In genomic region chr2:158138778-158139177, GRCm38 (mm10) we compare ENCODE assay signal across 17 mouse cellular contexts. TPM values are rescaled to one million over a fixed set of nuclear protein-coding genes. Genes with fewer than 3 reads are reported as not detected.
DNase-seq lines count a peak whose midpoint lies in the region; ATAC-seq lines count a peak whose summit lies in the region.
"Had no signal": no experiment of that assay in that cellular context is flagged by ENCODE, and none has a peak within 500 bp of the region (broad histone marks: within the 10 kb centered on the region; RNA-seq: fewer than 3 reads in every experiment).

No protein-coding gene starts in this region.

- H3K27ac ChIP-seq in heart, embryonic 10.5 days: peak overlapping the region; percentile 93
- peak overlapping the region; percentile 84; the same call in 1 of the 2 replicates for H3K27ac ChIP-seq in limb, embryonic 15.5 days
- H3K27ac ChIP-seq in limb, embryonic 10.5 days: no peak overlapping the region
- peak overlapping the region; percentile 50 for H3K27ac ChIP-seq in brown adipose tissue, adult 24 weeks (replicated peaks; ENCODE audit: low read depth, low read length)
- peak overlapping the region; percentile 92 for H3K27ac ChIP-seq in heart, embryonic 16.5 days (ENCODE audit: low read length)

- H3K27me3 ChIP-seq in heart, embryonic 10.5 days (ENCODE audit: insufficient read depth, poor library complexity, severe bottlenecking): no peaks in the 10 kb centered on the region
- no peaks in the 10 kb centered on the region for H3K27me3 ChIP-seq in limb, embryonic 15.5 days
- peaks cover 7% of the 10 kb centered on the region; the same call in 1 of the 2 replicates for H3K27me3 ChIP-seq in limb, embryonic 10.5 days (ENCODE audit: low read depth, poor library complexity, severe bottlenecking)
- H3K27me3 ChIP-seq in heart, embryonic 16.5 days (ENCODE audit: control insufficient read depth, insufficient read depth, low read length): no peaks in the 10 kb centered on the region
- H3K27me3 ChIP-seq: forebrain, embryonic 15.5 days had no signal

- peaks cover 72% of the 10 kb centered on the region for H3K4me1 ChIP-seq in heart, embryonic 10.5 days
- H3K4me1 ChIP-seq in limb, embryonic 15.5 days: peaks cover 64% of the 10 kb centered on the region
- H3K4me1 ChIP-seq in limb, embryonic 10.5 days: peaks cover 19% of the 10 kb centered on the region
- peaks cover 65% of the 10 kb centered on the region for H3K4me1 ChIP-seq in brown adipose tissue, adult 24 weeks (ENCODE audit: control insufficient read depth, insufficient read depth, insufficient read length, low read length)
- peaks cover 53% of the 10 kb centered on the region for H3K4me1 ChIP-seq in heart, embryonic 16.5 days (ENCODE audit: control insufficient read depth, insufficient read depth, low read length)

- no peak overlapping the region for H3K4me2 ChIP-seq in limb, embryonic 15.5 days
- peak overlapping the region; percentile 45; the same call in 1 of the 2 replicates for H3K4me2 ChIP-seq in heart, embryonic 16.5 days (ENCODE audit: low read depth, low read length)
- H3K4me2 ChIP-seq: forebrain, embryonic 15.5 days; midbrain, embryonic 11.5 days had no signal

- no peak for ATAC-seq in limb, embryonic 15.5 days (ENCODE audit: insufficient number of reproducible peaks, low FRiP score, low TSS enrichment, low read depth)
- ATAC-seq in heart, embryonic 16.5 days (replicated peaks; ENCODE audit: extremely low read depth, insufficient read depth, low FRiP score): no peak
- ATAC-seq: intestine, embryonic 16.5 days had no signal

- no peak overlapping the region for H3K4me3 ChIP-seq in heart, embryonic 10.5 days
- H3K4me3 ChIP-seq in limb, embryonic 15.5 days: no peak overlapping the region
- H3K4me3 ChIP-seq in limb, embryonic 10.5 days: no peak overlapping the region
- H3K4me3 ChIP-seq in brown adipose tissue, adult 24 weeks (ENCODE audit: insufficient read depth, low read depth, low read length): no peak overlapping the region
- no peak overlapping the region for H3K4me3 ChIP-seq in heart, embryonic 16.5 days (ENCODE audit: low read length)
- H3K4me3 ChIP-seq: forebrain, embryonic 15.5 days; left cerebral cortex, adult 2 months had no signal

- H3K9ac ChIP-seq in limb, embryonic 15.5 days: no peak overlapping the region
- peak overlapping the region; percentile 63 for H3K9ac ChIP-seq in heart, embryonic 16.5 days (ENCODE audit: low read length)
- H3K9ac ChIP-seq: forebrain, embryonic 15.5 days had no signal

- no peaks in the 10 kb centered on the region for H3K9me3 ChIP-seq in heart, embryonic 10.5 days
- H3K9me3 ChIP-seq in limb, embryonic 15.5 days: no peaks in the 10 kb centered on the region
- no peaks in the 10 kb centered on the region for H3K9me3 ChIP-seq in limb, embryonic 10.5 days (replicated peaks)
- no peaks in the 10 kb centered on the region for H3K9me3 ChIP-seq in heart, embryonic 16.5 days (replicated peaks; ENCODE audit: control insufficient read depth, low read length)
- H3K9me3 ChIP-seq: forebrain, embryonic 15.5 days had no signal

- peaks cover 81% of the 10 kb centered on the region for H3K36me3 ChIP-seq in heart, embryonic 10.5 days
- H3K36me3 ChIP-seq in limb, embryonic 15.5 days: no peaks in the 10 kb centered on the region
- H3K36me3 ChIP-seq in limb, embryonic 10.5 days: no peaks in the 10 kb centered on the region
- peaks cover 28% of the 10 kb centered on the region for H3K36me3 ChIP-seq in heart, embryonic 16.5 days (ENCODE audit: control insufficient read depth, insufficient read depth)
- H3K36me3 ChIP-seq: forebrain, embryonic 15.5 days had no signal

- no peak for DNase-seq in heart, embryonic 10.5 days (ENCODE audit: low spot score)
- DNase-seq in heart, adult 18-20 months: no peak
- DNase-seq in limb, embryonic 10.5 days (ENCODE audit: low spot score): no peak
- DNase-seq in cerebellum, adult 8-10 months: no peak
- DNase-seq: adrenal gland, postnatal 36 days; B cell, adult 2 months; kidney, postnatal 36 days; layer of hippocampus, adult 9-11 months; left cerebral cortex, postnatal 4 days; right cerebral cortex, adult 18-20 months had no signal

- WGBS in heart, embryonic 10.5 days: 92% methylated on average over 9 of the region's 9 CpGs
- WGBS in limb, embryonic 15.5 days: 90% methylated on average over 9 of the region's 9 CpGs
- WGBS in limb, embryonic 10.5 days: 92% methylated on average over 9 of the region's 9 CpGs
- 74% methylated on average over 9 of the region's 9 CpGs for WGBS in heart, embryonic 16.5 days

RNA-seq across cellular contexts. Expression of gene Tgm2, which starts 7.5 kb away (rescaled TPM):
- 134 and 256 TPM in 2 replicates for polyA plus RNA-seq in heart, embryonic 10.5 days (2016; fragmentation: Nextera tagmentation; extraction: Ambion mirVana)
- total RNA-seq in heart, adult 18-20 months (2021): 100 to 1,000 TPM; 247 to 266 TPM
- 13.3 and 18.1 TPM in 2 replicates for polyA plus RNA-seq in limb, embryonic 15.5 days (2015; fragmentation: Nextera tagmentation; extraction: Ambion mirVana)
- 3.7 and 5.5 TPM in 2 replicates for polyA plus RNA-seq in limb, embryonic 10.5 days (2016; fragmentation: Nextera tagmentation; extraction: Ambion mirVana)
- polyA plus RNA-seq in brown adipose tissue, adult 24 weeks (2012; ENCODE audit: insufficient read depth, insufficient read length, missing spikeins): 66.0 and 82.7 TPM in 2 replicates
- polyA plus RNA-seq in heart, embryonic 16.5 days (2015; fragmentation: Nextera tagmentation; extraction: Ambion mirVana): 226 and 256 TPM in 2 replicates
